Mouse (Mus musculus) hindbrain, embryonic 10.5 days (tissue): ENCODE measurements around the gene Mff. TPM values are rescaled to one million over a fixed set of nuclear protein-coding genes. Genes with fewer than 3 reads are reported as not detected.

Experiments
- DNase-seq: peaks from one replicate; pipeline ENCODE4 v3.0.0-alpha.2; 2017; ENCODE audit warnings: low spot score
- H3K27ac ChIP-seq: fragments of 300-500 bp; sonication (generic); 2 replicates; pipeline ENCODE4 v1.5.1; 2016; ENCODE audit warnings: mild to moderate bottlenecking, moderate library complexity
- H3K27me3 ChIP-seq: fragments of 300-500 bp; sonication (generic); 2 replicates; pipeline ENCODE4 v1.6.1; 2016; ENCODE audit warnings: mild to moderate bottlenecking; ENCODE audit not compliant: poor library complexity, insufficient read depth, severe bottlenecking
- H3K36me3 ChIP-seq: fragments of 300-500 bp; sonication (generic); 2 replicates; pipeline ENCODE4 v1.6.1; 2016; ENCODE audit warnings: mild to moderate bottlenecking, moderate library complexity
- H3K4me1 ChIP-seq: fragments of 300-500 bp; sonication (generic); replicated peaks from 2 replicates; pipeline ENCODE4 v1.6.1; 2016; ENCODE audit warnings: mild to moderate bottlenecking
- H3K4me3 ChIP-seq: fragments of 300-500 bp; sonication (generic); 2 replicates; pipeline ENCODE4 v1.5.1; 2016; ENCODE audit warnings: mild to moderate bottlenecking, moderate library complexity
- H3K9me3 ChIP-seq: fragments of 300-500 bp; sonication (generic); 2 replicates; pipeline ENCODE4 v1.6.1; 2016; ENCODE audit warnings: mild to moderate bottlenecking, moderate library complexity
- WGBS: fragments of 180-500 bp; shearing (Covaris S2); methylation state at CpG from one replicate; pipeline ENCODE4 v1.1.7; 2016; 5-methylcytosine and 5-hydroxymethylcytosine counted together
- polyA plus RNA-seq: library from polyadenylated mRNA; unstranded; fragments of >200 nt; fragmentation: Nextera tagmentation; extraction: Ambion mirVana; gene quantifications from 2 replicates; pipeline ENCODE4 v1.2.1, GENCODE M21; 2016

The Mff gene
- polyA plus RNA-seq, result 203 and 222 TPM in 2 replicates

- DNase-seq, result peak; percentile 93
Measured at GRCm38 (mm10) chr1:82724339-82725025, at the start of gene Mff. Gene Mff (plus strand): TSS chr1:82724890.

GRCm38 (mm10) chr1:82686328-82686727, 38.4 kb upstream of the Mff start:
- no peaks in the 10 kb centered on the region for H3K4me1 ChIP-seq
- 86% methylated on average over 5 of the region's 5 CpGs for WGBS
- no peak overlapping the region for H3K27ac ChIP-seq
- H3K36me3 ChIP-seq, result no peaks in the 10 kb centered on the region
- H3K4me3 ChIP-seq, result no peak overlapping the region
- H3K27me3 ChIP-seq, result no peaks in the 10 kb centered on the region
- no peak for DNase-seq
- H3K9me3 ChIP-seq, result no peaks in the 10 kb centered on the region

More at GRCm38 (mm10) chr1:82724339-82725025, at the start of gene Mff:
- peaks cover 22% of the 10 kb centered on the region for H3K27me3 ChIP-seq
- peaks cover 18% of the 10 kb centered on the region for H3K36me3 ChIP-seq
- peaks cover 12% of the 10 kb centered on the region for H3K4me1 ChIP-seq
- H3K9me3 ChIP-seq, result no peaks in the 10 kb centered on the region
- WGBS, result 10% methylated on average over 38 of the region's 38 CpGs
- peak within 1 kb of the TSS; percentile 74 for H3K4me3 ChIP-seq
- H3K27ac ChIP-seq, result peak within 1 kb of the TSS; percentile 94

- H3K4me3 ChIP-seq, result no peak overlapping the region
Measured at GRCm38 (mm10) chr1:82686866-82687265, 37.8 kb upstream of the Mff start.

GRCm38 (mm10) chr1:82687931-82688330, 36.8 kb upstream of the Mff start:
- WGBS, result 85% methylated on average over 6 of the region's 6 CpGs
- Histone ChIP-seq H3K27ac (no peak overlapping the region), H3K27me3 (no peaks in the 10 kb centered on the region), H3K9me3 (no peaks in the 10 kb centered on the region), H3K4me3 (no peak overlapping the region), H3K4me1 (0 out of 2 replicates have a peak, but pooled peaks cover 2% of the 10 kb centered on the region), H3K36me3 (no peaks in the 10 kb centered on the region)
- no peak for DNase-seq

More at GRCm38 (mm10) chr1:82686866-82687265, 37.8 kb upstream of the Mff start:
- DNase-seq, result no peak
- Histone ChIP-seq H3K4me1 (no peaks in the 10 kb centered on the region), H3K9me3 (no peaks in the 10 kb centered on the region), H3K36me3 (no peaks in the 10 kb centered on the region), H3K27ac (no peak overlapping the region), H3K27me3 (no peaks in the 10 kb centered on the region)
- WGBS, result 85% methylated on average over 2 of the region's 2 CpGs

- no peaks in the 10 kb centered on the region for H3K27me3 ChIP-seq
- DNase-seq, result no peak
- 52% methylated on average over 3 of the region's 3 CpGs for WGBS
- H3K27ac ChIP-seq, result no peak overlapping the region
- no peaks in the 10 kb centered on the region for H3K36me3 ChIP-seq
- H3K9me3 ChIP-seq, result no peaks in the 10 kb centered on the region
- no peak overlapping the region for H3K4me3 ChIP-seq
- H3K4me1 ChIP-seq, result peaks cover 7% of the 10 kb centered on the region; the same call in 1 of the 2 replicates
Measured at GRCm38 (mm10) chr1:82695915-82696314, 28.8 kb upstream of the Mff start.

GRCm38 (mm10) chr1:82717816-82718512, 6.7 kb upstream of the Mff start:
- Histone ChIP-seq H3K4me1 (no peaks in the 10 kb centered on the region), H3K36me3 (no peaks in the 10 kb centered on the region), H3K27me3 (peaks cover 14% of the 10 kb centered on the region), H3K27ac (no peak overlapping the region), H3K9me3 (no peaks in the 10 kb centered on the region), H3K4me3 (no peak overlapping the region)
- no peak for DNase-seq
- WGBS, result 84% methylated on average over 9 of the region's 9 CpGs

- Histone ChIP-seq H3K9me3 (no peaks in the 10 kb centered on the region), H3K4me1 (peaks cover 12% of the 10 kb centered on the region), H3K4me3 (peak overlapping the region; percentile 74), H3K36me3 (peaks cover 25% of the 10 kb centered on the region), H3K27ac (peak overlapping the region; percentile 94), H3K27me3 (peaks cover 17% of the 10 kb centered on the region)
- 1% methylated on average over 37 of the region's 37 CpGs for WGBS
- no peak for DNase-seq
Measured at GRCm38 (mm10) chr1:82725026-82725874, 560 bp downstream of the Mff start.

GRCm38 (mm10) chr1:82725875-82726185, 1.1 kb downstream of the Mff start:
- Histone ChIP-seq H3K9me3 (no peaks in the 10 kb centered on the region), H3K4me1 (peaks cover 12% of the 10 kb centered on the region), H3K36me3 (peaks cover 31% of the 10 kb centered on the region), H3K27ac (no peak overlapping the region), H3K27me3 (peaks cover 17% of the 10 kb centered on the region), H3K4me3 (peak overlapping the region; percentile 74)
- no peak for DNase-seq
- 59% methylated on average over 4 of the region's 4 CpGs for WGBS

GRCm38 (mm10) chr1:82726482-82726881, 1.8 kb downstream of the Mff start:
- H3K4me1 ChIP-seq, result peaks cover 12% of the 10 kb centered on the region
- H3K9me3 ChIP-seq, result no peaks in the 10 kb centered on the region

GRCm38 (mm10) chr1:82733357-82733756, 8.7 kb downstream of the Mff start:
- H3K9me3 ChIP-seq, result no peaks in the 10 kb centered on the region
- DNase-seq, result no peak
- no peaks in the 10 kb centered on the region for H3K4me1 ChIP-seq
- H3K36me3 ChIP-seq, result peaks cover 98% of the 10 kb centered on the region
- 88% methylated on average over 1 of the region's 1 CpGs for WGBS
- no peaks in the 10 kb centered on the region for H3K27me3 ChIP-seq
- no peak overlapping the region for H3K27ac ChIP-seq
- H3K4me3 ChIP-seq, result no peak overlapping the region

More at GRCm38 (mm10) chr1:82726482-82726881, 1.8 kb downstream of the Mff start:
- Histone ChIP-seq H3K27ac (no peak overlapping the region), H3K36me3 (peaks cover 38% of the 10 kb centered on the region), H3K4me3 (no peak overlapping the region), H3K27me3 (peaks cover 17% of the 10 kb centered on the region)
- 95% methylated on average over 5 of the region's 5 CpGs for WGBS
- DNase-seq, result no peak

- H3K4me1 ChIP-seq, result no peaks in the 10 kb centered on the region
- WGBS, result 91% methylated on average over 1 of the region's 1 CpGs
- H3K36me3 ChIP-seq, result peaks cover 77% of the 10 kb centered on the region
Measured at GRCm38 (mm10) chr1:82738066-82738465, 13.4 kb downstream of the Mff start.

GRCm38 (mm10) chr1:82741539-82741938, 16.8 kb downstream of the Mff start:
- Histone ChIP-seq H3K9me3 (no peaks in the 10 kb centered on the region), H3K27ac (no peak overlapping the region), H3K4me1 (no peaks in the 10 kb centered on the region), H3K4me3 (no peak overlapping the region), H3K36me3 (peaks cover 49% of the 10 kb centered on the region), H3K27me3 (no peaks in the 10 kb centered on the region)
- DNase-seq, result no peak
- WGBS, result 89% methylated on average over 7 of the region's 7 CpGs

More at GRCm38 (mm10) chr1:82738066-82738465, 13.4 kb downstream of the Mff start:
- no peaks in the 10 kb centered on the region for H3K27me3 ChIP-seq
- no peak overlapping the region for H3K4me3 ChIP-seq
- H3K9me3 ChIP-seq, result no peaks in the 10 kb centered on the region
- no peak overlapping the region for H3K27ac ChIP-seq
- DNase-seq, result no peak
